Mouse (Mus musculus) A20 (cell line): ENCODE measurements around the gene Gpr3.

Experiments
- DNase-seq: peaks from one replicate; pipeline ENCODE4 v3.0.0-alpha.2; 2011; ENCODE audit warnings: low read depth, low spot score

Gpr3 gene

DNA sequence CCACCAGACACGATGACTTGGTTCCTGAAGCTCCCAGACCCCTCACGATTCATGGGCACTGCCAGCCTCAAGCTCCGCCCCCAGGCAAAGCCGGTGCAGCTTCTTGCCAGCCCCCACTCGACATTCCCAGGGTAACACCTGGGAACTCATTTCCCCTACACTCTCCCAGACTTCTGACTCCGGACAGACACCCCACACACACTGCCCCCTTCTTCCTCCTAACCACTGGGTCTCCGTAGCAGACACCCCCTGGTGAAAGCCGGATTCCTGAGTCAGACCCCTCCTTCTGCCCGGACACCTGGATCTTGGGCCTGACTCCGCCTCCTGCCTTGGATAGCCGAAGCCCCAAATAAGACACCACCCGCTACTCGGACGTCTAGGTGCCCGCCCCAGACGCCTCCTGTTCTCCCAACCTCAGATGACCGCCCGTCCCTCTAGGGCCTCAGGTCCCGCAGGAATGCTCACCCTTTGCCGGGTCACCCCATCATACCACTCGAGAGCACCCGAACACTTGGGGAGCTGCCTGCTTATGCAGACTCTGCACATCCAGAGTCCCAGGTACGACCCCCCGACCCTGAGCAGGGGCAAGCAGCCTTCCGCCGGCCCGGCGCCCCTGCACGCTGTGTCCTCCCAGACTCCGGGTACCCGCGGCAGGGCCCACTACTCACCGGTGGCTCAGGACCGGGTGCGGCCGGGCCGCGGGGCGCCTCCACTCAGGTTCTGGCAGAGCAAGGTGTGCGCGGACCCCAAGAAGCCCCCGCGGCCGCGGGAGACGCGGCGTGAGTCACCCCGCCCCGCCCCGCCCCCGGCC lies at the start of gene Gpr3, which contains the start of gene Cd164l2:
Gpr3 (minus strand) TSS at position 786 of the 811 bp plus-strand sequence.
Cd164l2 (plus strand) TSS at position 381 of the 811 bp plus-strand sequence.
- DNase-seq: no peak

DNA sequence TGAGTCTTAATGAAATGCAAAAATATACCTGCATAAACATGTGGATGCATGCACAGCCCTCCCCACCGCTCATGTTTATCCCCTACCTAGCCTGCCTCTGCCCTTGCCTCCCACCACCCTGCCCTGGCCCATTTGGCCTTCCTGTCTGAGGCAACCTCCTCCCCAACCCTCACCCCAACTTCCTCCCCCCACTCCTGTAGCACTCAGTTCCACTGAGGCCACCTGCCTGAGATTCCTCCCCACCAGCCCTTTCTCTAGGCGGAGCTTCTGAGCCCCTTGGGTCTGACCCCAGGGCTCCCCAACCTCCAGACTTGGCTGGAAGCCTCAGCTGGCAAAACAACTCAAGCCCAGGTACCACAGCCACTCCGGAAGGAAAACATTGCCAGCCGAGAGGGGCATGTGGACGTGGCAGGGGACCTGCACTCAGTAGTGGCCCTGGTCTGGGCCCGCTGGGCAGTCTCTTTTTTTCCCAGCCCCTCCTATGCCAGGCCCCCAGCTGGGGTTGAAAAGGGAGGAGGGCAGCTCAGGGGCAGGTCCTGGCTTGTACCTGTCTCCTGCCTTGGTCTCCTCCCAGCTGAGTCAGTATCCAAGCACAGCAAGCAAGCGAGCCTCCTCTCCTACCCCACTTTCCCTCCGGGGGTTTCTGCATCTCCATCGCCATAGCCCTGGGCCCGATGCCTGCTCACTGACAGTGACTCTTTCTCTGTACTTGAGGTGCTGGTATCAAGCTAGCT lies 49.5 kb upstream of the Gpr3 start:
- no peak for DNase-seq

DNA sequence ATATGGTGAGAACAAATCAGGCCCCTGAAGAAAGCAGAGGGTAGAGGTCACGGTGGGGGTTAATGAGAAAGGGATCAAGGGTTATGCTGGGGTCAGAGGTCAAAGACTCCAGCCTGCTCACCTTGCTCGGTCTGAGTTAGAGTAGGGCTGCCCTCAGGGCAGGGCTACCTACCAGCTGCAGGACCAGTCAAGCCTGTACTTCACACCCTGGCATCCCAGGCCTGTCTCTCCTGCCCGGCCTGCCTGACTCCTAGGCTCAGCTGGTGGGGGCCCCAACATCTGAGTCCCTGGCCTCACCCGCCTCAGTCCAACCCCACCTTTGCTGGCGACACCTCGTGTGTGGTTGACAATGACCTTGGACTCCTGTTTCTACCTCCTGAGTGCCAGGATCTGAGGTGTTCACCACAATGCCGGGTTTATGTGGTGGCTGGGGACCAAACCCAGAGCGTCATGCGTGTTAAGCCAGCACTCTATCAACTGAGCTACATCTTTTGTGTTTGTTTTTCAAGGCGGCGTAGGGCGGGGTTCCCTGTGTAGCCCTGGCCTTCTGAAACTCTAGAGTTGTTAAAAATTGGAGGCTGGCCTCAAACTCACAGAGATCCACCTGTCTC lies 45.6 kb upstream of the Gpr3 start:
- no peak for DNase-seq

DNA sequence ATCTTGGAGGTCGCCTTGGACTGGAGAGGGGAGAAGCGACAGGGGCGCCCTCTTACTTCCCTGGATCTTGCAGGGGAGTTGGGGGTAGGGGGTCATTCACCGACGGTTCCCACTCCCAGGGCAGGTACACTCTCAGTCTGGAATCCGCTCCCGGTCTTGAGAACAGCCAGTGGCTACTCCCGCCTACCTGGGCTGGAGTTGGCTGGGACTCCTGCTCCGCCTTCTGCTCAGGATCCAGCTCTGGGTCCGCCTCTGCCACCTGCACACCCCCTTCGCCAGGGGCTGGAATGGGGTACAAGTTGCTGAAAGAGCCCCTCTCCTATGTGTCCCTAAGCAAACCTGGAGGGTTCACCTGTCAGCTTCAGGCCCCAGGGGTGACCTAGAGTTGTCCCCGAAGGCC lies 44.9 kb upstream of the Gpr3 start:
- no peak for DNase-seq

DNA sequence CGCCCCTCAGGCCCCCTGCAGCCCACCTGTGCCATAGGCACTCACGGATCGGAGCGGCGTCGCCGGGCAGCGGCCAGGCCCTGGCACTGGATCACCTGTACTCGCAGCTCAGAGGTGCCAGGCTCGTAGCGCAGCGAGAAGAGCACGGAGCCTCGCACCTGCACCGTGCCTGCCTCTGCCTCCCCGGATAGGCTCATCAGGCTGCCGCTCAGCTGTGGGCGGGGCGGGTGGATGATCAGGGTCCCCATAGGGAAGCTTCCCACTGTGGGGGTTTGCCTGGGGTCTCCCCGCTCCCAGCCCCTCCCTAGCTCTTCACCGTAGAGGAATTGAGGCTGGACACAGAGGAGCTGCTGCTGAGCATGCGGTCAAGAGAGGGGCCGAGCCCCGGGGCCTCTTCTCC lies 44.5 kb upstream of the Gpr3 start:
- no peak for DNase-seq

DNA sequence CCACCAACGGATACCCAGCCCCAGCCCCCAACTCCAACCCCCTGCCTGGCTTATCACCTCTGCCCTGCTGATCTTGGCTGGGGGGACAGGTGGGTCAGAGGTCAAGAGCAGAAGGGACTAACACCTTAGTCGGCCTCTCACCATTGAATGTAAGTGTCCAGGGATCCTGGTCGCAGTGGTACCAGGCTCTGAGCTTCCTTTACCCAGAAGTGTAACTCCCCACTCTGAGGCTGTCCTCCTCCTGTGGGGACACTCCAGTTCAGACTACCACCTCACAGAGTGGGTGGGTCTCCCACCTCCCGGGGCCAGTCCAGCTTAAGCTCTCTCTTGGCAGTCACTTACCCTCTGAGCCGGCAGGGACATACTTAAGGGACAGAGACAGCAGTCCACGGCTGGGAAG lies 43.1 kb upstream of the Gpr3 start:
- DNase-seq: no peak

DNA sequence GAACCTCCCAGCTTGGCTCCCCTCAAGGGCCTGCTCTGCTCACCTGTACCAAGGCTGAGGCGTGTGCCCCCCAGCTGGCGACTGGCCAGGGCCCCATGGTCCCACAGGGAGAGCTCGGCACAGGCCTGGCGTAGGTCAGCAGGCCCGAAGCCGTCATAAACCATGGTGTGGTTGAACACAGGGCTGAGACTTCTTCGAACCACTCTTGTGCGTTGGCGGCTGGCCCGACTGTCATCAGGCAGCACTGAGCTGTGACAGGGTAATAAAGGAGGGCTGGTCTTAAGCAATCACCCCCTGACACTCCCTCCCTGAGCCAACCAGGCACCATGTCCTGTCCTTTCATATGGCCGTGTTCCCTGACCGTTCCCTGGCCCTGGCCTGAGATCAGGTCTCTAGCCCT lies 41.1 kb upstream of the Gpr3 start:
- no peak for DNase-seq

DNA sequence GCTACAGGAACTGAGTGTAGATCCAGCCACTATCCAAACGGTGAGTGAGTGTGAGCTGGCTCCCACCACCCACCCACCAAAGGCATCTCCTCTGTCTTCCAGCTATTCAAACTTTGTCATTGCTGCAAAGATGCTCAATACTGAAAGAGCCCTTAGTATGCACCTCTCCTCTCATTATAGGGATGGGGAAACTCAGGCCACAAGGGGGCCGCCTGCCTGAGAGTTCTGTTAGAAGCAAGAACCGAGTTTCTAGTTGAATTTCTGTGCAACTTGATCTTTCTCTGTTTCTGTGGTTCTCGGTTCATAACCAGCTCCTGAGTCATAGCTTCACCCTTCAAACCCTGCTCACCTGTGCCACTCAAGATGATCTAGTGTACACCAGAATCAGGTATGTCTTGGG lies 39.8 kb upstream of the Gpr3 start:
- no peak for DNase-seq

DNA sequence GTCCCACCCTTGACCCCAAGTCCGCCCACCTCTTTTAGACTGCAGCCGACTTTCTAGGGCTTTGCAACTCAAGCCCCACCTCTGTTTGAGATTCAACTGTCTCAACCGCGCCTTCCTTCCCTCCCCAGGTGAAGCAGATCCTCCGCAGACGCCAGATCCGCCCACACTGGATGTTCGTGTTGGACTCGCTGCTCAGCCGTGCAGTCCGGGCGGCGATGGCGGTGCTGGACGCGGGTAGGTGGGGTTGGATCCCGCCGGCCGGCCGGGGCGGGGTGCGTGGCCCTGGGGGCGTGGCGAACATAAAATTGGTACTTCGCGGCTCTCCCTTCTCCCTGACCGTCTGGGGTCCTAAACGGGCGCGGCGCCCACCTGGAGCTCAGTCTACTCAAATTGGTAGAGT lies 38.9 kb upstream of the Gpr3 start:
- DNase-seq: no peak

DNA sequence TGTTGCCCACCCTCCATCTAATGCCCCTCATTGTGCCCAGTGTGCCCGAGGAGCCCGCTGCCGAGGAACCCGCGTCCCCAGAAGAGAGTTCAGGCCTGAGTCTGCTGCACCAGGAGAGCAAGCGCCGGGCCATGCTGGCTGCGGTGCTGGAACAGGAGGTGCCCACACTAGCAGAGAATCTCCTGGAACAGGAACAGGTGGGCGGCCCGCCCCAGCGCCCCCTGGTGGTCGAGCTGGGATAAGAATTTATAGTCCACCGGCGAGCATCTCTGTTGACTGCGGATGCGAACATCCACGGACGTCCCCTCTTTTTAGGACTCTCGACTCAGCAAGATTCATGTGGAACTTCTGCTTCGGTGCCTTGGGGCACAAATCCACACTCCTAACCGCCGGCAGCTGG lies 38.3 kb upstream of the Gpr3 start:
- DNase-seq: peak; percentile 66

DNA sequence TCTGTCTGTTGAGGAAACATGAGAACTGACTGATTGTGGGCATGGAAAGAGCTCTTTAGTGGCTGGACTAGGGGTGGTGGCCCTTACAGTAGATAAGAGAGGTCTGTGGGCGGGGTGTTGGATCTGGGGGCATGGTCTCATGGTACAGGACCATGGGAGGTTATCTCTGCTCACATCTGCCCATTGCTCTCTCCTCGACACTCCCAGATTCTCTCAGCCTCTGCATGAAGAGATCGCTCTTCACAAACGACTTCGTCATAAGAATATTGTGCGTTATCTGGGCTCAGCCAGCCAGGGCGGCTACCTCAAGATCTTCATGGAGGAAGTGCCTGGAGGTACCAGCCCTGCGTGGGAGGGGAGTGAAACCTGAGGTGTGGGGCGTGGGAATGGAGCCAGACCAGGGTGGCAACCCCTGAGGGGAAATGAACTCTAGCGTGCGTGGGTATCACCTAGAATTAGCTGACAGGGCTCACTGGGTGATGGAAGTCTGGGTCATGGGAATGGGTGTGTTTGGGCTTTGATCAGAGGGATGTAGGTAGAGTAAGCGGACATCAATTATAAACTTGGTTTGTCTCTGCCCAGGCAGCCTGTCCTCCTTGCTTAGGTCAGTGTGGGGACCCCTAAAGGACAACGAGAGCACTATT lies 35.6 kb upstream of the Gpr3 start:
- no peak for DNase-seq

DNA sequence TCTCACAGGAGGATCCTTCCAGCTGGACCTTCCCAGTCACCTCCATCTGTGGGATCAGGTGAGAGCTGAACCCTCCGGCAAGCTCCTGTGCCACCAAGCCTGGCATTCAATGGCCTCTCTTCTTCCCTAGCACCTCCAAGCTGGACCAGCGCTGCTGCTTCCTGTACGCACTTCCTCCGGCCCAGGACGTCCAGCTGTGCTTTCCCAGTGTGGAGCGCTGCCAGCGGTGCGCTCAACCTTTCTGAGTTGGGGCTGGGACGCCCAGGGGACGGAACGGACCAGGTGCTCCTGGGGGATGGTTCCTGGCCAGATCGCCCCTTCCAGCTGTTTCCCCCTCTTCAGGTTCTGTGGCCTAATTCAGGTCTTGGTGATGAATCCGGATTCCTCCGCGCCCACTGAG lies 34.7 kb upstream of the Gpr3 start:
- DNase-seq: no peak

DNA sequence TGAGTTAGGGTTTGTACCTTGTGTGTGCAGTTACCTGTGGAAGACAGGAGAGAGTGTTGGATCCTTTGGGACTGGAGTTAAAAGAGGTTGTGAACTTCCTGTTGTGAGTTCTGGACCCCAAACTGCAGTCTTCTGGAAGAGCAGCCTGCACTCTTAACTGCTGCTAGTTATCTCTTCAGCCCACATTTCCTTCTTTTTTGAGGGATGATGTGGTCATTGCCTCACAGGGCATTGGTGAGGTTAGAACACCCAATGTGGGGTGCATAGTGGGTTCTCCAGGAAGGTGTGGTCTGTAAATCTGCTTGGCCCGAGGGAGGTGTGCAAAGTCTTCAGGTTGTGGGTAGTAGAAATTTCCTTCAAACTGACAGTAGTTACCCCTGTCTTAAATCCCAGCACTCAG lies 32.0 kb upstream of the Gpr3 start:
- DNase-seq: no peak

DNA sequence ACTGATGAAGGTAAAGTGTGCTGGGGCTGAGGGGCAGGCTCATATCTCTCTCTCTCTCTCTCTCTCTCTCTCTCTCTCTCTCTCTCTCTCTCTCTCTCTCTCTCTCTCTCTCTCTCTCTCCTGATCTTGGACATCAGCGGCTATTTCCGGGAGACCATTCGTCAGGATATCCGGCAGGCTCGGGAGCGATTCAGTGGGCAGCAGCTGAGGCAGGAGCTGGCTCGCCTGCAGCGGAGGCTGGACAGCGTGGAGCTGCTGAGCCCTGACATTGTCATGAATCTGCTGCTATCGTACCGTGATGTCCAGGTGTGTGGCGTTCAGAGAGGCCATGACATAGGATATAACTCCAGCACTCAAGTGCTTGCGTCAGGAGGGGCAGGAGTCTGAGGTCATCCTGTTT lies 31.2 kb upstream of the Gpr3 start:
- DNase-seq: no peak

DNA sequence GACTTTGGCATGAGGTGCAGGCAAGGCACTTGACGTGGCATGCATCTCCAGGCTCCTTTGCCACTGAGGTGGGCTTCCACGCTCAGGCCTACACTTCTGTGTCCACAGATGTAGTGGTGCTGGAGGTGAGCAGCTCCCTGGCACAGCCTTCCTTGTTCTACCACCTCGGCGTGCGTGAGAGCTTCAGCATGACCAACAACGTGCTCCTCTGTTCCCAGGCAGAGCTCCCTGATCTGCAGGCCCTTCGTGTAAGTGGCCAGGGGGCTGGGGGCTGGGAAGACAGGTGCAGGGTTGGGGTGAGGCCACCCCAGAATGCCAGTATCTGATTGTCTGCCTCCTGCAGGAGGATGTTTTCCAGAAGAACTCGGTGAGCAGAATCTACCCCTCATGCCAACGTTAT lies 30.4 kb upstream of the Gpr3 start:
- DNase-seq: no peak

DNA sequence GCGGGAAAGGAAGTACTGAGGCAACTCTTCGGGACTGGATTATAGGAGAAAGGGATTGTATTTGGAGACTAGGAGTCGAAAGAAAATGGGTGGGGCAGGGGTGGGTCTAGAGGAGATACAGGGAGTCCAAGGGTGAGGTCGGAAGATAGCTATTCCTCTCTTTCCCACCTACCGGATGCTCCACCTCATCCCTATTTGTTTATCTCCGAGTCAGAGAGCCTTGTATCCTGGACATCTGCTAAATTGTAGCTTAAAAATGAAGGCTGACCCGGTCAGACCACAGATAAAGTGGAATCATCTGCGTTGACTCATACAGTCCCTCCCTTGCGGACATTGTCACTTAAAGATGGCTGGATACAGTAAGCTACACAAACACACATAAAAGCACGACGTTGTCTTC lies 29.6 kb upstream of the Gpr3 start:
- no peak for DNase-seq

DNA sequence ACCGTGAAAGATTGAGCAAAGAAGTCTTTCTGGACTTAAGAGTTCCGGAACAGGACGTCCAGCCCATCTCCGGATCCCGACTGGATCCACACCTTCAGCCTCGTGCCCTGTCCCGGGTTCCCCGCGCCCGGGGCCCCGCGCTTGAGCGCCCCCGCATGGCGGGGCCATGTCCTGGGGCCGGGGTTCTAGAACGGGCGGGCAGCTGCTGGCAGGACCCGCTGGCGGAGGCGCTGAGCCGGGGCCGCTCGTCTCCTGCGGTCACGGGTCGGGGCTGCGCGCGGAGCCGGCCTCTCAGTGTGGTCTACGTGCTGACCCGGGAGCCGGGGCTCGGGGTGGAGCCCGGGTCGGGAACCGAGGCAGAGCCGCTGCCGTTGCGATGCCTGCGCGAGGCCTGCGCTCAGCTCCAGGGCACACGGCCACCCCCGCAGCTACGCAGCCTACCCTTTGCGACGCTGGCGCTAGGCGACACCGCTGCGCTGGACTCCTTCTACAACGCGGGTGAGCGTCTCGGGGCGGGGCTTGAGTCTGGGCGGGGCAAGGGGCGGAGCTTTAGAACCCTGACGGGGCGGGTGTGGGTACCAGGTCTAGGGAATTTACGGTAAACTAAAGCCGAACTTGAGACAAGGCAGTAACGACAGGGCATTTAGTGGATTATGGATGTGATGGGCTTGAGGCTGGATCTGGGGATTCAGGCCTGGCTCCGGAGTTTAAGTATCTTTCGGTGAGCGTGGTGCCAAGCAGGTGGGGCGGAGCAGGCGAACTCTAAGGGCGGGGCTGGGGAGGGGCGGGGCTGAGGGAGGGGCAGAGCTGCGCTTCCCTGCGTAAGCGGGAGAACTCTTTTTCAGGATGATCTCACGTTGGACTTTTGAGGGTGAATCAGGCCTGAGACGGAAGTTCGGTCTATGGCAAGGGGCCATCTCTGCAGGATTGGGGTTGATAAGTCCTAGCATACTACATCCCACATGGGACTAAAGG lies 28.9 kb upstream of the Gpr3 start:
- DNase-seq: peak; percentile 91

DNA sequence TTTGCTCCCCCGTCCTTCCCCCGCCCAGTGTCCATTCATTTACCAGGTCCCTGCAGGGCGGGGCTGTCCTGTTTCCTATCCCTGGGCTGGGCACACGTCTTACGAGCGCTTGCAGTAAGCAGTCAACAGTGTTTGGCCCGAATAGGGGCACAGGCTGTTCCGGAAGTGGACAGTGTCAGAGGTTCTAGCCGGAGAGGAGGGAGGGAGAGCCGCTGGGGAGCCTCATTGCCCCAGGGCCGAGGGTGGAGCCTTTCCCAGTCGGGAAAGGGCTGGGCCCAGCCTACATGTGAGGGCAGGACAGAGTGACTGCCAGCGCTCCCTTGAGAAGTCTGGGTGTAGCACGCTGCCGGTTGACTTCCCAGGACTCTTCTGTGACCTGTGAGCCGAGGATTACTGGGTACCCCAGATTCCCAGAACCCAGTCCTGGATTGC lies 28.2 kb upstream of the Gpr3 start, which contains the start of gene Map3k6:
Map3k6 (plus strand) TSS at position 329 of the 432 bp plus-strand sequence.
- DNase-seq: no peak

DNA sequence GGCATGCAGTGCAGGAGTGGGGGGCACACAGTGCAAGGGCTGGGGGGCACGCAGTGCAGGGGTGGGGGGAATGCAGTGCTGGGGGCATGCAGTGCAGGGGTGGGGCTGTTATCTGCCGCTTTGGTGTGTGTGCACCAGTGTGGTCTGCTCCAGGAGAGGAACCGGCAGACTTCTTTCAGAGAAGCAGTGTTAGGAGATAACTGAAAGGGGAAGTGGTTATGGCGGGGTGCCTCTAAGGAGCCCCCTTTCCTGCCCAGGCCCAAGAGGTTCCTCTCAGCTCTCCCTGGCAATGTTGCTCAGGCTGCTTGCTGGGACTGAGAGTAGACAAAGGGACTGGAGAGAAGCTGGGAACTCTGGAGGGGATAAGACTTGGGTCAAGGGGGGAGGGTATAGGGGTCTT lies 25.6 kb upstream of the Gpr3 start:
- DNase-seq: peak; percentile 76

DNA sequence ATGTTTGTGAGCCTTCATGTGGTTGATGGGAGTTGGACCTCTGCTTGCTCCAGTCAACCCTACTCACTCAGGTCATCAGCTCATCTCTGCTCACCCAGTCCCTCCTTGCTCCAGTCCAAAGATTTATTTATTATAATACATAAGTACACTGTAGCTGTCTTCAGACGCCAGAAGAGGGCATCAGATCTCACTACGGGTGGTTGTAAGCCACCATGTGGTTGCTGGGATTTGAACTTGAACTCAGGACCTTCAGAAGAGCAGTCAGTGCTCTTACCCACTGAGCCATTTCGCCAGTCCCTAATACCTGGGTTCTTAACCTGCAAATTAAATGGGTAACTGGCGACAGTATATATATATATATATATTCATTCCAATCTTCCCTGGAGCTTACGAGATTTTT lies 23.1 kb upstream of the Gpr3 start:
- peak; percentile 16 for DNase-seq

DNA sequence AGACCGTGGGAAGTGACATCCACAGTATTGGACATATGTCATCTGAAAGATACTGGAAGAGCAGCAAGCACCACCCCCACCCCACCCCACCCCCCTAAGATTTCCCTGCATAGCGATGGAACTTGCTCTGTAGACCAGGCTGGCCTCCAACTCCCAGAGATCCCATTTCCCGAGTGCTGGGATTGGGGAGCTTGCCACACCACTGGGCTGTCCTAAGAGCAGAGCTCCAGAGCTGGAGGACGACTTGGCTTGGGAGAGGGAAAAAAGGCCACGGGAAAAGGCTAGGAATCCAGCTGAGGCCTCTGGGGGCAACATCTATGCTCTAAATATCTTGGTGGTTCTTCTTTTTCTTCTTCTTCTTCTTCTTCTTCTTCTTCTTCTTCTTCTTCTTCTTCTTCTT lies 22.4 kb upstream of the Gpr3 start:
- DNase-seq: no peak
